Mouse (Mus musculus): ENCODE measurements around the gene Btnl4.

The Btnl4 gene

GRCm38 (mm10) chr17:34437120-34437519 is 40.0 kb downstream of the Btnl4 start:
- no peak for DNase-seq (ENCODE audit: low read depth)

DNA sequence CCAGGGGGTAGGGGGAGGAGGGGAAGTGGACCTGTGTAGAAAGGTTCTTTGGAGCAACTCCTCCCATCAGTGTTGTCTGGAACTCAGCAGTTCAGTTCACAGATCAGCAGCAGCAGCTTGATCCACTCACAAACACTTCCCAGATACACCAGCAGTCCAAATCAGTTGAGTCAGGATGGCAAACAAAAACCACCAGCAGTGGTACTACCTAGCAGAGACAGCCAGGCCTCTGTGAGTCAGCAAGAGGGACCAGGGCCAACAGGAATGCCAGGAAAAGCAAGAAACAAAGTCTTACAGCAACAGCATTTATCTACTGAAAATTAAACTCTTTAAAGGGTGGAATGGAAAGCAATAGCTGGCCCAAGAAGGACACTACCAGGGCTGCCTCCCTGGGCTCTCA is 49.5 kb downstream of the Btnl4 start:
- DNase-seq (ENCODE audit: low read depth): no peak

DNA sequence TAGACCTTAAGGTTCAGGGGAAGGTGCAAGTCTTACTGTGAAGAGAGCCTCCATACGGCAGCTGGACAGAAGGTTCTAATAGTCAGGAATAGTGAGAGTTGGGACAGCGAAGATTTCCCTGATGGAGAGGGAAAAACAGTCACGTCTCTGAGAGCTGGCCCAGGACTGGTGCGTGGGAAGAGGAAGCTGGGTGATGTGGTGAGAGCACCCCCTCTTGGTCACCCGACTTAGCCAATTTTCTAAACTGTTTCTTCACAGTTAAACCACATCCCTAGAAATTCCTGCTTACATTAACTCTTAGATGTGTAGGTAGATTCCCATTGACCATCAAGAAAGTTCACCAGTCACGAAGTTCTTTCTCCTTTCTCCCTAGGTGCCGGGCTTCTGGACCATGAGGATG is 57.1 kb downstream of the Btnl4 start:
- DNase-seq (ENCODE audit: low read depth): no peak

Measured in induced T-regulatory cell, adult 2 months (primary cell).